Mouse (Mus musculus) forebrain, embryonic 11.5 days (tissue): ENCODE data around the gene Tmem106b. TPM values are rescaled to one million over a fixed set of nuclear protein-coding genes. Genes with fewer than 3 reads are reported as not detected.

ENCODE experiments used
- ATAC-seq: fragments of 200-750 bp; cut with Nextera tagmentation; replicated peaks from 2 replicates; pipeline ENCODE4 v1.8.0; 2017; ENCODE audit warnings: moderate TSS enrichment; ENCODE audit not compliant: low FRiP score
- DNase-seq: peaks from one replicate; pipeline ENCODE4 v3.0.0-alpha.2; 2017; ENCODE audit warnings: low spot score
- H3K27ac ChIP-seq: fragments of 300-500 bp; sonication (generic); 2 replicates; pipeline ENCODE4 v1.5.1; 2014; ENCODE audit warnings: low read depth, low read length
- H3K27me3 ChIP-seq: fragments of 300-500 bp; sonication (generic); 2 replicates; pipeline ENCODE4 v1.6.1; 2014; ENCODE audit warnings: mild to moderate bottlenecking, low read length, mixed read lengths; ENCODE audit not compliant: control insufficient read depth, insufficient read depth
- H3K36me3 ChIP-seq: fragments of 300-500 bp; sonication (generic); 2 replicates; pipeline ENCODE4 v1.6.1; 2014; ENCODE audit warnings: mild to moderate bottlenecking, low read length, moderate library complexity, mixed read lengths; ENCODE audit not compliant: control insufficient read depth, insufficient read depth
- H3K4me1 ChIP-seq: fragments of 300-500 bp; sonication (generic); replicated peaks from 2 replicates; pipeline ENCODE4 v1.6.1; 2014; ENCODE audit warnings: low read length, mixed read lengths; ENCODE audit not compliant: control insufficient read depth, insufficient read depth
- H3K4me2 ChIP-seq: fragments of 300-500 bp; sonication (generic); 2 replicates; pipeline ENCODE4 v1.6.1; 2014; ENCODE audit warnings: low read depth, mild to moderate bottlenecking, low read length, moderate library complexity, mixed read lengths; ENCODE audit not compliant: severe bottlenecking
- H3K4me3 ChIP-seq: fragments of 300-500 bp; sonication (generic); 2 replicates; pipeline ENCODE4 v1.5.1; 2014; ENCODE audit warnings: low read depth, low read length
- H3K9ac ChIP-seq: fragments of 300-500 bp; sonication (generic); 2 replicates; pipeline ENCODE4 v1.6.1; 2014; ENCODE audit warnings: low read length
- H3K9me3 ChIP-seq: fragments of 300-500 bp; sonication (generic); 2 replicates; pipeline ENCODE4 v1.6.1; 2016; ENCODE audit warnings: low read length, mixed read lengths; ENCODE audit not compliant: control insufficient read depth
- WGBS: fragments of 180-500 bp; shearing (Covaris S2); extraction: QIAGEN DNeasy Blood & Tissue Kit; methylation state at CpG from one replicate; pipeline ENCODE4 v1.1.7; 2014; 5-methylcytosine and 5-hydroxymethylcytosine counted together
- polyA plus RNA-seq: library from polyadenylated mRNA; unstranded; fragments of >200 nt; fragmentation: Nextera tagmentation; extraction: Ambion mirVana; gene quantifications from 2 replicates; pipeline ENCODE4 v1.2.1, GENCODE M21; 2014

Tmem106b gene
- polyA plus RNA-seq, 1 experiment from 2014 or later: 27.2 TPM

DNA sequence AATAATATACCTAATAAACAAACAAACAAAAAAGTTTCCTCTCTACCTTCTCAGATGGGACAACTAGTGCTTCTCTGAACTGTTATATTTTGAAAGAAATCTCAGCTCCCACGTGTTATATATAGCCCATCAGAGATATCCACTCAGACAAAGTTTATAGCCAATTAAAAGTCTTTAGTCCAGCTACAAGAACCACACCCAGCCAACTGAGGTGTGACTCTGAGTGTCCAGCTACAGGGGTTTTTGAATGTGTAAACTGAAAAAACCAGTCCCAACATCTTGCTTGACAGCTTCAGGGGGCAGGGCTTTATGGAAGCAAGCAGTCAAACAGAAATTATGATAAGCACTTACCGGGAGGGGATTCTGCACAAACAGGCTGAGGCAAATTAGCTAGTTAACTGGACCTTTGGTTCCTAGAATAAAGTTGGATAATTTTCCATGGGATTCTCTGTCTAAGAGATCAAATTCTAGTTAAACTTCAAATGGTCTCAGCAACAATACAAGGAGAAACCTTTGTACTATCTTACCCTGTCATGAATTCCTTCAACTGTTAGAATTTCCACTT is 6.8 kb upstream of the Tmem106b start:
- Histone ChIP-seq H3K27me3 (no peaks in the 10 kb centered on the region), H3K4me1 (no peaks in the 10 kb centered on the region), H3K4me2 (no peak overlapping the region), H3K27ac (no peak overlapping the region), H3K9me3 (no peaks in the 10 kb centered on the region), H3K4me3 (no peak overlapping the region), H3K9ac (no peak overlapping the region), H3K36me3 (no peaks in the 10 kb centered on the region)
- 79% methylated on average over 2 of the region's 2 CpGs for whole genome bisulfite sequencing
- DNase-seq (no peak), ATAC-seq (no peak)

DNA sequence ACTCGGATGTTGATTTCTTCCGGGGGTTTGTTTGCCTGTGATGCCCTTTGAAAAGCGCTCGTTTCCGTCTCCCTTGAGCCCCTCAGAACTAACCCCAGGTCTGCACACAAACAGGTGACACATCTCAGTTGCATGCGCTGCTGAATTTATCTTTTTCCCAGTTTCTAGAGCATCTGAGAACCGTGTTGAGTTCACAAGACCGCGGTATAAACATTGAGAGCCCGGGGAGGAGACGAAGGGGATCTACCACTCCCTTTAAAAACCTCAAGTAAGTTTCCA is 527 bp downstream of the Tmem106b start:
- H3K9ac ChIP-seq: peak overlapping the region; percentile 86
- peak overlapping the region; percentile 78 for H3K4me3 ChIP-seq
- no peak; the same call in 1 of the 2 replicates for ATAC-seq
- H3K27me3 ChIP-seq: no peaks in the 10 kb centered on the region
- H3K9me3 ChIP-seq: no peaks in the 10 kb centered on the region
- DNase-seq: no peak
- no peaks in the 10 kb centered on the region for H3K36me3 ChIP-seq
- 1% methylated on average over 11 of the region's 11 CpGs for WGBS
- no peak overlapping the region for H3K27ac ChIP-seq
- H3K4me1 ChIP-seq: no peaks in the 10 kb centered on the region
- H3K4me2 ChIP-seq: peak overlapping the region; percentile 50

DNA sequence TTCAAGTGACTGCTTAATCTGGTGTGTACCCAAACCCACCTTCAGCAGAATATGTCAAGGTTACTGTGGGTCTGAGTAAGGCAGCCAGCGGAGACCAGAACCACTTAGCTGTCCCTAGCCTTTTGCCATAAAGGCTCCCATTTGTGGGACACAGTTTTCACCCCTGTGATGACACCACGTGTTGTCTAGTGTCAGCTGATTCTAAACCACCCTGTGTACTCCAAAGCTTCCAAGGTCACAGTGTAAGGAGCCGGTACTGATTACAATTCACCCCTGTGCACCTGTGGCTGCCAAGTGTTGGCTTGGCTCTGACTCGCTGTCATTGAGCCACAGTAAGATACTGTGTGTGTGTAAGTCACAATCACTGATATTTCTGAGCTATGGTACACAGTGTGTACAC is 926 bp downstream of the Tmem106b start:
- DNase-seq (no peak), ATAC-seq (peak; percentile 22)
- peak overlapping the region; percentile 50 for H3K4me2 ChIP-seq
- H3K27me3 ChIP-seq: no peaks in the 10 kb centered on the region
- no peaks in the 10 kb centered on the region for H3K4me1 ChIP-seq
- no peak overlapping the region for H3K27ac ChIP-seq
- 57% methylated on average over 4 of the region's 4 CpGs for WGBS
- peak overlapping the region; percentile 86 for H3K9ac ChIP-seq
- H3K4me3 ChIP-seq: peak overlapping the region; percentile 78
- no peaks in the 10 kb centered on the region for H3K9me3 ChIP-seq
- H3K36me3 ChIP-seq: no peaks in the 10 kb centered on the region

DNA sequence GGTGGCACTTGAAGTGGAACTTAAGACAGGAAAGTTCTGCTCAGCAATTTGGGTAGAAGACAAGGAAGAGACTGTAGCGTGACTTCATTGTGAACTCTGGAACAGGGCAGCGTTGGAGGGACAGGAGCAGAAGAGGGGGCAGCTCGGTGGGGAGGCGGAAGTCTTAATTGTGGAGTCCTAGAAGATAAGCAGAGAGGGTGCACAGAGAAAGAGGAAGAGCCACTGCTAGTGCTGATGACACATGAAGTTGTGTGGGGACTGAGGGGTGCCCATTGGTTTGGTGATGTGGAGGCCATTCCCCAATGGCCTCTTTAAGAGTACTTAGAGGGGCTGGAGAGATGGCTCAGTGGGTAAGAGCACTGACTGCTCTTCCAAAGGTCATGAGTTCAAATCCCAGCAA is 3.5 kb downstream of the Tmem106b start:
- no peaks in the 10 kb centered on the region for H3K36me3 ChIP-seq
- no peak overlapping the region for H3K4me3 ChIP-seq
- no peak overlapping the region for H3K27ac ChIP-seq
- H3K9me3 ChIP-seq: no peaks in the 10 kb centered on the region
- 93% methylated on average over 4 of the region's 4 CpGs for WGBS
- DNase-seq (no peak), ATAC-seq (no peak)
- no peak overlapping the region for H3K9ac ChIP-seq
- no peak overlapping the region for H3K4me2 ChIP-seq
- H3K4me1 ChIP-seq: no peaks in the 10 kb centered on the region
- H3K27me3 ChIP-seq: no peaks in the 10 kb centered on the region

DNA sequence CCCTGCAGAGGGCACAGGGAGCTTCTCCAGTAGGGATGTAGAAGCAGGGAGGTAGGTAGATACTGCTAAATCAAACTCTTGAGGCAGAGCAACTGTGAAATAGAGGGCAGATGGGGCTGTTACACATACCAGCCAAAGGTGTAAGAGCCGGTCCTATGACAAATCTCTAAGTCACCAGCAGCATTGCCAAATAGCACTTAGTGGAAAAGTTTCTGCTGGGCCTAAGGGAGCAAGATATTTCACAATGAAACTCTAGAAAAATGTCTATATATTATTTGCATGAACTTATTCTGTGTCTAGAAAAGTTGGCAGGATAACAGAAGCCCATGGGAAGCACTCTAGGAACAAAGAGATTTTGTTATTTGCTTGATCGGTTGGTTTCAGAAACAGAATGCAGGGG is 4.3 kb downstream of the Tmem106b start:
- Histone ChIP-seq H3K4me2 (no peak overlapping the region), H3K27ac (no peak overlapping the region), H3K36me3 (no peaks in the 10 kb centered on the region; the same call in 1 of the 2 replicates), H3K9ac (no peak overlapping the region), H3K4me1 (no peaks in the 10 kb centered on the region), H3K27me3 (no peaks in the 10 kb centered on the region), H3K4me3 (no peak overlapping the region), H3K9me3 (no peaks in the 10 kb centered on the region)
- ATAC-seq: no peak
- 89% methylated on average over 2 of the region's 2 CpGs for WGBS
- DNase-seq: no peak

DNA sequence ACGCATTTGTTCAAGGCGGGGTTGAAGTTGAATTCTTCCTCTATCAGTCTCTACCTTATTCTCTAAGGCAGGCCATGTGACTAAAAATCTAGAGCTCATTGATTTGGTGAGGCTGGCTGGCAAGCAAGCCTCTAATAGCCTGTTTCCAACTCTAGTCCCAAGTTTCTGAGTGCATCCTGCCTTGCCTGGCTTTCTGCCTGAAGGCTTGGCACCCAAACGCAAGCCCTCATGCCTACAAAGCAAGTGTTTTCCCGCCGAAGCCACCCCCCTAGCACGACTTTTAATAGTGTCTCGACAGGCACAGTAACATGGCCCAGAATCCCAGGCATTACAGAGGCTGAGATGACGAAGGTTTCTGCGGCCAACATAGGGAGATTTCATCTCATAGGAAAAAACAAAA is 13.3 kb downstream of the Tmem106b start:
- peaks cover 3% of the 10 kb centered on the region; the same call in 1 of the 2 replicates for H3K36me3 ChIP-seq
- DNase-seq (no peak), ATAC-seq (no peak)
- no peaks in the 10 kb centered on the region for H3K4me1 ChIP-seq
- WGBS: 93% methylated on average over 9 of the region's 9 CpGs
- H3K4me3 ChIP-seq: no peak overlapping the region
- no peak overlapping the region for H3K9ac ChIP-seq
- H3K27ac ChIP-seq: no peak overlapping the region
- no peaks in the 10 kb centered on the region for H3K27me3 ChIP-seq
- H3K4me2 ChIP-seq: no peak overlapping the region
- no peaks in the 10 kb centered on the region for H3K9me3 ChIP-seq

DNA sequence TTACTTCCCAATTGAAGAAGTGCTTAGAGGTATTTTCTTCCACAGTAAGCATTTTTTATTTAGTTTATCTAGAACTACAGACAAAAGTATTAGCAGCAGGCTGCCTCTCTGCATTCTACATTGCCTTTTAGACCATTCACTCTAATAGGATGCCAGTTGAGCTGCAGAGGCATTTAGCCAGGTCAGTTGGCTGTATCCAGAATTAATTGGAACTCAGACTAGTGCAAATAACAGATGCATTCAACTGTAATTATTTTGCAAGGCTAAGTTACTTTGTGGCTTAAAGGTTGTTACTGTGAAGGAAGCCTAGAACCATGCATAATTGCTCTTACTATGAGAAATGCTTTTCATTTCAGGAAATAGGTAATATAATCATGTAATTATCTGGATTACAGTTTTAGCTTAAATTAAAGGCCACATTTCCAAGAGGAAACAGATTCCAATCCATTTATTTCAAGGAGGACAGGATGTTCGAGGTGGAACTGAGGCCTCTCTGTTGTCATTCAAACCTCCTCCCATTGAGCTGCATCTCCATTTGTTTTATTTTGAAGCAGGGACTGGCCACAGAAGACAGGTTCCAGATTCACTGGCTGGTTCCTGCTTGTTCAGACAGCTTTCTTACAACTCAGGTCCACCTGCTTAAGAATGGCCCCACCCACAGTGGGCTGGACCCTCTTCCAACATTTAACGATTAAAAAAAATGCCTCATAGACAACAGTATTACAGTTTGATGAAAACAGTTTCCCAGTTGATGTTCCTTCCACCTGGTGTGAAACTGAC is 27.3 kb downstream of the Tmem106b start:
- H3K27me3 ChIP-seq: no peaks in the 10 kb centered on the region
- no peaks in the 10 kb centered on the region for H3K4me1 ChIP-seq
- no peak overlapping the region for H3K4me2 ChIP-seq
- H3K9ac ChIP-seq: no peak overlapping the region
- no peak overlapping the region for H3K27ac ChIP-seq
- DNase-seq (no peak), ATAC-seq (no peak)
- 65% methylated on average over 2 of the region's 2 CpGs for WGBS
- H3K9me3 ChIP-seq: no peaks in the 10 kb centered on the region
- no peak overlapping the region for H3K4me3 ChIP-seq
- H3K36me3 ChIP-seq: no peaks in the 10 kb centered on the region

DNA sequence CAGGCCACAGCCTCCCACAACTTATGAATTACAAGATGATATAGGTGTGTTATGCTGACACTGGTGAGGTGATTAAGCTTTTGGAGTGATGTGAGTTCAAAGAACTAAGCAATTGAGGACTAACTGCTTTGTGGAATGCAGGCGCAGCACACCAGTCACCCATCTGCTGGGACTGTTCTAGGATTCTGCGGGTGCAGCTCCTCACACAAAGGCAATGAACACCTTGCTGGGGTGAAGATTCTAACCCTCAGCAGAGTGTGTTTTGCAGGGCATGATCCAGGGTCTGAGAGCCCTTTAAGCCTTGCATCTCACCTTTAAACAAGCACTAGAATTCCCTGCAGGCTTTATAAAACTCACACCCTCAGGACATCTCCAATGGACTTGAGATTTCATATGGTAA is 30.6 kb downstream of the Tmem106b start:
- Histone ChIP-seq H3K4me2 (no peak overlapping the region), H3K9me3 (no peaks in the 10 kb centered on the region), H3K9ac (no peak overlapping the region), H3K36me3 (no peaks in the 10 kb centered on the region), H3K4me1 (no peaks in the 10 kb centered on the region), H3K27ac (no peak overlapping the region), H3K27me3 (no peaks in the 10 kb centered on the region), H3K4me3 (no peak overlapping the region)
- DNase-seq (no peak), ATAC-seq (no peak)
- WGBS: 92% methylated on average over 2 of the region's 2 CpGs

DNA sequence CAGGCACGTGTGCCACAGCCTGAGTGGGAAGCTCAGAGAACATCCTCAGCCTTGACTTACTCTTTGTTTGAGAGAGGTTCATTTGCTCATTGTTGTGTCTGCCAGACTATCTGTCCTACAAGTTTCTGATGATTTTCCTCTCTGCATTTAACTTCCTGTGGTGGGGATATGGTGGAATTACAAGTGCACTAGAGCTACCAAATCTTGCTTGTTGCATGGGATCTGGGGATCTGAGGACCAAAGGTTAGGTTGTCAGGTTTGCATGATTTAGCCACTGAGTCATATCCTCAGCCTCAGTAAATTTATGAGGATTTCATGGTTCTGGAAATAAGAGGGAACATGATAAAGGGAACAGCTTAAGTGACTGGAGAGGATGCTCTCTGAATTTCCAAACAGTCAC is 39.1 kb downstream of the Tmem106b start:
- Histone ChIP-seq H3K36me3 (no peaks in the 10 kb centered on the region), H3K9me3 (no peaks in the 10 kb centered on the region), H3K4me2 (no peak overlapping the region), H3K27ac (no peak overlapping the region), H3K27me3 (no peaks in the 10 kb centered on the region), H3K4me1 (no peaks in the 10 kb centered on the region), H3K9ac (no peak overlapping the region), H3K4me3 (no peak overlapping the region)
- DNase-seq (no peak), ATAC-seq (no peak)
- WGBS: 82% methylated on average over 1 of the region's 1 CpGs
